Mouse (Mus musculus) cerebellum, adult 11-12 months (tissue): ENCODE data around the gene Uhrf1.

Experiments used
- DNase-seq: peaks from one replicate; pipeline ENCODE4 v3.0.0; 2022

The Uhrf1 gene

DNA sequence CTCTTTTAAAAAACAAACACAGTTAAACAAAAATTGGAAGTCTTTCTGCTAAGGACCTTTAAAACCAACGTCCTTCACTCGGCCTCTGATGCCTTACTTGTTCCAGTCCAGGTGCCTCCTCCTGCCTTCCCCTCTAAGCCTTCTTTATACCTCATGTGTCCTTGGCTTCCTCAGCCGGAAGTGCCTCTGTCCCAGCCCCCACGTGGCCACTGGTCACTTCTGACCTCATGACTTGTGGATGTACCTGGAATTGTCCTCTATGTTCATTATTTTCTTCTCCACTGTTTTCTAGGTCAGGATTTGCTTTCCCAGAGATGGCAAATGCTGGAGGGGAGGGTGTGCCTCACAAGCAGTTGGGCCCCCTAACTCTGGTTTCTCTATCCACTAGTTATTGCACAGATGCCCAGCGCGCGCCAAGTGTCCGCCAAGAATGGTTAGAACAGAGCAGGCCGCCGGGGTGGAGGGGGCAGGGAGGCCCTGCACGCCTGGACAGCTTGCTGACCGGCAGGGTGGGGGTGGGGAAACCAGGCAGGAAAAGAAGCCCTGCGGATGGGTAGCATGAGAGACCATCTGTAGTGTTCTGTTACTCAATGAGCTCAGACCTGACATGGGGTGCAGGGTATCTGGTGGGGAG lies 641 bp upstream of the Uhrf1 start:
- DNase-seq = no peak

DNA sequence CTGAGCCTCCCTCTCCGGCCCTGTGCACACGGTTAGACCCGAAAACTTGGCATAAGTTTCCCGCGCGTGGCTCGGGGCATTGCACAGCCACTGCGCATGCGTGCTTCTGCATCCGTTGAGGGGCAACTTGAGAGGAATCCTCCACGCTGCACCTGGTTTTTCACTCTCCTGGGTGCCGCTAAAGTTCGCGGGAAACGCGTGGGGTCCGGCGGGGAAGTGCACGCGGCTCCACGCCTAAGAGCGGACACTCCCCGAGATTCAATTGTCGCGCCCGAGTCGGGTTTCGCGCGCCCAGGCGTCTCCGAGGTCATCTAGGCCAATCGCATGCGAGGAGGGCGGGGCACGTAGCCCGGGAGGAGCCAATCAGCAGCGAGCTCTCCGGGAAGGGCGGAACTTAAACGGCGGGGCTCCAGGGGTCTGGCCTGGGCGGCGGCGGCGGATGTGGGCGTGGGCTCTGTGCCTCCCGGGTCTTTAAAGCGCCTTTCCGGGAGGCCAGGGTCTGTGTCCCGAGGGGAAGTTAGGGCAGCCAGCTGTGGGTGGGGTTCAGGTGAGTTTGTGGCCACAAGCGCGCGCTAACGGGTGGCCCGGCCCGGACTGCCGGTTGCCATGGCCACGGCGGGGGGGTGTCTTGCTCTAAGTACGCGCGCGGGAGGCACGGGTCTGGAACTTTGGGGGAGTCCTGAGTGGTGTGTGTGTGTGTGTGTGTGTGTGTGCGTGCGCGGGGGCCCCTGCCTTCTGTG lies 896 bp downstream of the Uhrf1 start:
- peak; percentile 87 for DNase-seq

GRCm38 (mm10) chr17:56304718-56305117 lies 1.6 kb downstream of the Uhrf1 start:
- DNase-seq = peak; percentile 33

DNA sequence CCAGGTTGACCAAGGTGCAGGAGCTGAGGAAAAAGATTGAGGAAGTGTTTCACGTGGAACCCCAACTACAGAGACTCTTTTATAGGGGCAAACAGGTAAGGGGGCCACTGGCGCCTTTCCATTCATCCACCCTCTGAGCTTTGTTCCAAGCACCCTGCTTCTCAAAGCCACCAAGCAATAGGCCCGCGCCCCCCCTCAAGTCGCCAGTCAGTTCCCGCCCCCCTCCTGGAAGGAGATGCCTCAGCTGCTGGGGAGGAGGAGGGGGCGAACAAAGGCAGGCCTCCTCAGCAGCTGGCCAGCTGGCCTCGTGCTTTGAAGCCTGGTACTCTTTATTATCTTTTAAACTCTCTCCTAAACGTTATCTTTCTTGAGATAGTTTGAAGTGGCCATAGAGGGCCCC lies 2.0 kb downstream of the Uhrf1 start:
- no peak for DNase-seq

- no peak for DNase-seq
Observed at GRCm38 (mm10) chr17:56305826-56306225, 2.7 kb downstream of the Uhrf1 start.

DNA sequence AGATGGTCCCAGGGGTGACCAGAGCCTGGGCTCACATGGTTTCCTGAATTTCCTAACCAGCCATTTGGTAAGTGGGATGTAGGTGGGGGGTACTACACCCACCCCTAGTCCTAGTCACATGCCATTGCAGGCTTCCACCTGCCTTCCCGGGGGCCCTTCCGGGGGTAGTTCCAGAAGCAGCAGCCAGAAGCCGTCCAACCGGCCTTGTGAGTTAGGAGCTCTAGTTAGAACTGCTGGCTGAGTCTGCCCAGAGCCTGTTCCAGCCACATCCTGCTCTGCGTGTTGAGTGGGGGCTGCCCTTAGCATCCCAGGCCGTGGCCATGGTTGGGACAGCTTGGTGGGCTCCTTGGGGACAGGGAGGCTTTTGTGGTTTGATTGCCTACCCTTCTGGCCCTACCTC lies 5.0 kb downstream of the Uhrf1 start:
- no peak for DNase-seq

GRCm38 (mm10) chr17:56309191-56309945 lies 6.2 kb downstream of the Uhrf1 start:
- DNase-seq = no peak

- peak; percentile 58 for DNase-seq
Observed at GRCm38 (mm10) chr17:56324419-56324818, 21.3 kb downstream of the Uhrf1 start.

DNA sequence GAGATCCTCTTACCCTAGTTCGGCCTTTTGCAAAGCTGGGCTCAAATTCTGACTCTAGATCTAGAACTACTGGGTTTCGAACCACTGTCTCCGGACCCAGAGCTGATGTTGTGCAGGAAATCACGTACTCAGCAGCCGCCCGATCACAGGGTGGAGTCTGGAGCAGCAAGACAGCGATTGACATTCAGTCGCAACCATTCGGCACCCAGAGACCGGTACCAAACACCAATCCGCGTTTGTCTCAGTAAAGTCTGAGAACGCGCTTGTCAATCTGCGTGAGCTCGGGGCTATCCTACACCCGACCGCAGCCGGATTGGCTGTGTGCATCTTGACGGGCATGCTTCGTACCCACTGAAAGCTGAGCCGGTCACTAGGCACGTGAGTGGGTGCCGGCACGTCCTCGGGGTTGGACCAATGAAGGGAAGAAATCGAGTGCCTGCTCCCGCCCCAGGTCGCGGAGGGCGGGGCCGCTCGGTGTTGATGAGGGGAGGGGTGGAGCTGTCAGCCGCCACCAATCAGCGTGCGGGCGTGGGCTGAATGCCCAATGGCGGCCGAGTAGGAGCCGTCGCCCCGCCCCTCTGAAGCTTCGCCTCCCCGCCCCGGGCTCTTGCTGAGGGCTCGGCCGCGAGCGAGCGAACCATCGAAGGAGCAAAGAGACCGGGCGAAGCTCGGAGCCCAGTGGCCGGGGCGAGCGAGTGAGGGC lies 22.5 kb downstream of the Uhrf1 start, which contains the start of gene Kdm4b:
Gene Kdm4b, plus strand, starts transcription at position 613 of the 703 bp plus-strand sequence.
- peak; percentile 100 for DNase-seq

GRCm38 (mm10) chr17:56326153-56327147 lies 23.3 kb downstream of the Uhrf1 start:
- DNase-seq = peak; percentile 48

DNA sequence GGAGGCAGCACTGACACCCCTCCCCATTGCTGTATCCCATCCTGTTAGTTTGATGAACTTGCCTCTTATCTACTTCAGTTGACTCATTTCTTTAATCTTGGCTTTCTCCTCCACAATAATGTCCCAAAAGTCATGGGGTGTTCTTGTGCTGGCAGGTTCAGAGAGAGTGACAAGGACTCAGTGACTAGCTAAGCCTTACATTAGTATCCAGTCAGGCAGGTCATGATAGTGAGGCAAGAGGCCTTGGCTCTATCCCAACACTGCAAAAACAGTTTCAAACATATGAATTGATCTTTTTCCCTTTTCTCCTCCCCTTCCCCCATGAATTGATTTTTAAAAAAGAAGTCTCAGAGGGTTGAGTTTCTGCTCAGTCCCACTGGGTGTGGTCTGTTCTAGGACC lies 26.1 kb downstream of the Uhrf1 start:
- no peak for DNase-seq

DNA sequence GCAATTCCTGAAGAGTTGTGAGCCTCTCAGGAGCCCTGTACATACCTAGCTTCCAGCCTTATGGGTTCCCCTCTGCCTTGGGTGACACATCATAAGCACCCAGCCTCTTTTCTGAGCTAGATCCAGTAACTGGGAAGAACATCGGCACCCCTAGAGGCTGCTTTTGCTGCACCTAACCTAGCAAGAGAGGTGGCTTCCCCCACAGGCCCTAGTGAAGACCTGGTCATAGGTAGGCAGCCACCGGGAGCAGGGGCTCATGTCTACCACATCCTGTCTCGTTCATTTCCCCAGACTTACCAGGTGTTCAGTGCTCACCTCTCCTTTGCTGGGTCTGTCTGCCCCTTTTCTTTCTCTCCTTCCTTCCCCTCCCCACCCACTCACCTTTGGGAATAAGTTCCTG lies 27.2 kb downstream of the Uhrf1 start:
- DNase-seq = no peak

- DNase-seq = no peak
Observed at GRCm38 (mm10) chr17:56331256-56331655, 28.1 kb downstream of the Uhrf1 start.

GRCm38 (mm10) chr17:56332987-56333386 lies 29.9 kb downstream of the Uhrf1 start:
- DNase-seq = no peak

DNA sequence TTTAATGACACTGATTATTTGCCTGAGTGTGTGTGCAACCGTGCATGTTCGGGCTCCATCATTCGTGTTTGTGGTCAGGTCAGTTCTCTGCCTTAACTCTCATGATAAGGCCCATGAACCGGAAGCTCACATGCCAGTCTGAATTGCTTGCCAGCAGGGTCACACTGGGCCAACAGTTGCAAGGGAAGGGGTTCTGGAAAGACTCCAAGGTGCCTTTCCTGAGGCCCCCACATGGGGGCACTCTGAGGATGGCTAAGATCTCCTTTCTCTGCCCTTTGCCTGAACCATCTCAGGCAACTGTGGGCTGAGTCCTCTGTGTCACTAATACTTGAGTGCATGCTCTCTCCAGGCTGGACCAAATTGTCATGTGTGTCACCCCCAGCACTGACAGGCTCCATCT lies 34.1 kb downstream of the Uhrf1 start:
- peak; percentile 76 for DNase-seq

DNA sequence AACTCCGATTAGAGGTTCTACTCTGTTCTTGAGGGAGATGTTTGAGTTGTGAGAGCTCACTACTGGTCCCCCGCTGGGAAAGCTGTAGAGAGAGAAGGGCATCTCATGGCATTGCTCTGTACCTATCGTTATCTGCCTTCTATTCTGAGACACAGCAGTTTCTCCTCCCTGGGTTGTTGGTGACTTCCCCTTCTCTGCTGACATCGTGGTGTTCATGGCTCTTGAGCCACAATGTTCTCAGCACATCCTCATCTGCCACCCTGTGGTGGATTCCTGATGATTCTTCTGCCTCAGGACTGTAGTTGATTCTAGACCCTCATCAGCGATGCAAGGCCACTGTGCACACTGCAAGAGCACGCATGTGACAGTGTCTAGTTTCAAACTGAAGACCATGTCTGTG lies 34.7 kb downstream of the Uhrf1 start:
- no peak for DNase-seq

- DNase-seq = no peak
Observed at GRCm38 (mm10) chr17:56338909-56339308, 35.8 kb downstream of the Uhrf1 start.

DNA sequence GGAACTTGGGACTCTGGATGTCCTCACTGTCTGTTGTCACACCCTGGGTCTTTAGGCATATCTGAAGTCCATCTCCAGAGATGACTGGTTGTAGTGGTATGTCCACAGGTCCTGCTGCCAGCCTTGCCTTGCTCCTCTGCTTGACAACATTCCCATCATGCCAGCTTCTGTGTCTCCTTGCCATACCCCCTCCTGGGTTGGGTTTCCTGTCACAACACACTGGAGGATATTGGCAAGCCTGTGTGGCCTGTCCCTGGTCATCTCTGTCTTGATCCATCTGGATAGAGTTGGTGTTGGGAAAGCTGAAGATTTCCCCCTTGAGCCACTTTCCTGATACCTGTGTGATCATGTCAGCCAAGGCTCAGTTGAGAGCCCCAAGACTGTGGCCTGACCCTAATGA lies 37.6 kb downstream of the Uhrf1 start:
- peak; percentile 84 for DNase-seq

GRCm38 (mm10) chr17:56343466-56343865 lies 40.3 kb downstream of the Uhrf1 start:
- DNase-seq = no peak

GRCm38 (mm10) chr17:56345364-56345763 lies 42.2 kb downstream of the Uhrf1 start:
- DNase-seq = no peak

- DNase-seq = no peak
Observed at GRCm38 (mm10) chr17:56348128-56348527, 45.0 kb downstream of the Uhrf1 start.

DNA sequence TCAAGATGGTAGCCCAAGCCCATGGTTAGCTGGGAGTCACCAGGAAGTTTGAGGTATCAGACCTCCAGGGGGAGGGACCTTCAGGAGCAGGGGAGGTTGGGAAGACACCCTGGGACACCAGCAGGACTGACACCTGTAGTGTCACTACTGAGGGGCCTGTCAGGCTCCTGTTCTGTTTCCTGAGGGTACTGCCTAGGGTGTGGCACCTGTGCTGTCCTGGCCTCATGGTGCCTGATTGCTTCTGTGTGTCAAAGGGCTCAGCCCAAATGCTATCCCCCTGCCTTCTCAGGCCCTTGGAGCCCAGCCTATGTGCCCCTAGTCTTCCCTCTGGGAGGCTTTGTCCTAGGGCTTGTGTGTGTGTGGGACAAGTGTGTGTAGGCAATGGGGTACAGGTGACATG lies 45.5 kb downstream of the Uhrf1 start:
- DNase-seq = no peak
